Mouse (Mus musculus) right cerebral cortex, postnatal 10 days (tissue): ENCODE results near the gene Crygf.
"Not testable (repeated sequence)": the region's sequence is repeated elsewhere in the genome, so short reads cannot be mapped to it uniquely, and the experiment has no call there.

Experiments used
- DNase-seq, 2 experiments: peaks; one replicate each; pipeline ENCODE4 v3.0.0; 2021; ENCODE audit warnings: low spot score in 2 of 2

The Crygf gene

DNA sequence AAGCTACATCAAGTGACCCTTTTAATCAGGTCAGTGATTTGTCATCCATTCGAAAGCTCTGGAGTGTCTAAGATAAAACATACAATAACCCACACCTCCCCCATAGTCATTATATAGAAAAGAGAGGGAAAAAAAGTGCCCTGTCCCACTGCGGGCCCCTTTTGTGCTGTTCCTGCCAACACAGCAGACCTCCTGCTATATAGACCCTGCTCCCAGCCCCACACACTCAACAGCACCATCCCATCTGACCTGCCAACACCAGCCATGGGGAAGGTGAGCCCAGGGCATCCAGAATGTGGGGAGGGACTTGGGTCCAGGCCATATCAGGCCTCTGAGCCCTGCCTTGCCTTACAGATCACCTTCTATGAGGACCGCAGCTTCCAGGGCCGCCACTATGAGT is at the start of gene Crygf:
TSS of gene Crygf (plus strand) at position 227 of the 400 bp plus-strand sequence.
- no peak for DNase-seq

- DNase-seq = no peak
Measured at GRCm38 (mm10) chr1:65925361-65926210, 734 bp upstream of the Crygf start.

DNA sequence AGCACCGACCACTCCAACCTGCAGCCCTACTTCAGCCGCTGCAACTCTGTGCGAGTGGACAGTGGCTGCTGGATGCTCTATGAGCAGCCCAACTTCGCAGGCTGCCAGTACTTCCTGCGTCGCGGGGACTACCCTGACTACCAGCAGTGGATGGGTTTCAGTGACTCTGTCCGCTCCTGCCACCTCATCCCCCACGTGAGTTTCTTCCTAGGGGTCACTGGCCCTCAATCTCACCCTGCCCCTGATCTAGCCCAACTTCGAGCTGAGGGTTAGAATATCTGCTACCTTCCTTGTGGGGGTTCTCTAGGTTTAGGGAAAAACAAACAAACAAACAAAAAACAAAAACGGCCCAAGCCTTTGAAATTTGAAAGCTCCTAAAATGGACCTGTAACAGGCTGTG is 376 bp downstream of the Crygf start:
- DNase-seq = not testable (repeated sequence)

GRCm38 (mm10) chr1:65930055-65930454 is 3.7 kb downstream of the Crygf start:
- no peak for DNase-seq

DNA sequence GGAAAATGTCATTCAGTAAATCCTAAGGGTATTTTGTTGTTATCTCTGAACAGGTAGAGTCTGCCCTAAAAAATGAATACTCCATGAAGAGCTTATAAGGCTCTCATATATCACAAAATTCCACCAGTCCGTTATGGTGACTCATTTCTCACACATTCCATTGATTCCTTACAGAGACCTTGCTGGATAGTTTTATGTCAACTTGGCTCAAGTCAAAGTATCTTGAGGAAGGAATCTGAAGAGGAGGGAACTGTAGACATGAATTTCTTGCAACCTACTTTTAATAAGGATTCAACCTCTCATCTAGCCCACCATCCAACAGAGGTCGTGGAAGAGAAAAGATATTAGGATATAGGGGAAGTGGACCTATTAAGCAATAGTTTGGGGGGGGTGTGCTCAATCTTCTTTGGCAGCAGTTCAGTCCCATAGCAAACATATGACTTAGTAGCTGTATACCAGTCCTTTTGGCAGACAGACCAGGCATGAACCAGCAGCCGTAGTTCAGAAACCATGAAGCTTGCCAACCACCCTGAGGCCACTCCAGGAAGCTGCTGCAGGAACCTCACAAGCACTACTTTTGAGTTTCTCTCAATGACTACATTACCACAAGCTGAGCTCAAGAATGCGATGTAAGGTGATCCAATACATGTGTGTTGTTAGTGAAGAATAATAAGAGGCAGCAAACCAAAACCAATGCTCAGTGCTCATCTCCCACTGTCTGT is 5.9 kb downstream of the Crygf start:
- DNase-seq = no peak
